Mouse (Mus musculus): ENCODE data around the gene Zfp142. TPM values are rescaled to one million over a fixed set of nuclear protein-coding genes. Genes with fewer than 3 reads are reported as not detected.
A peak's percentile ranks its signal among the peaks of the same experiment; 100 is the strongest.

Zfp142 gene
- total and polyA plus RNA-seq, 2 experiments from 2014 or later: 5.4 to 15.1 TPM

DNA sequence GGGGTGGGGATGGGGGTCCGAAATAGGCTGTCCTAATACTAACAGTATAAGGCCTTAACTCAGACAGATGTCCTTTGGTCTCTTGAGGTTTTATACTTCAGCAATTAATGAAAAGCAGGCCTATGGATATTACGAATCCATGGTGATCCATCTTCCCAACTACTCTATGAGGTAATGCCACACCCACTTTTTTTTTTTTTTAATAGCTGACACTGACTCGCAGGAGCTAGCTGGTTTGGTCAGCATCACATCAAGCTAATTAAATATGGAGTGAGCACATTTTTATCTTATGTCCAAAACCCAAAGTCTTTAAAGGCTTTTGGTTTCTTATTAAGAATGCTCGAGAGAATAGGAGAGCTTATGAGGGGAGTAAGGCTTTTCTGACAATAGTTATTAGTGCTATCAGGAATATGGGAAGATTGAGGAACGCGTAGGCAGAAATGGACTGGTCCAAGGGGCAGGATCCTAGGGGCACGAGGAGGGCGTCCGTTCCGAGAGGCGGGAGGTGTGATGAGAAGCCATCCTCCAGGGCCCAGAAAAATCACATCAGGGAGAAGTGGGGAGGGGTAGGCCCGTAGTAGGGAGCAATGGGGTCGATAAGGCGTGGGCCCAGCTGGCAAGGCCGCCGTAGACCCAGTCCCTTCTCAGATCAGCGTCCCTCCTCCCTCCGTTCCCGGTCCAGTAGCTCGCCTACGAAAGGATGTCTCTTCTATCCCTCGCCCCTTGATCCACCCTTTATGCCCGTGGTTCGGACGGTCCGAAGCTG is 12.6 kb upstream of the Zfp142 start:
- Histone ChIP-seq H3K4me3 (ENCODE audit: low read length) (peak overlapping the region; percentile 60), H3K4me1 (ENCODE audit: insufficient read depth, low read length) (peaks cover 15% of the 10 kb centered on the region), H3K27ac (peak overlapping the region; percentile 77), H3K4me2 (ENCODE audit: low read depth, low read length) (peak overlapping the region; percentile 93), H3K36me3 (ENCODE audit: insufficient read depth, low read length) (peaks cover 10% of the 10 kb centered on the region; the same call in 1 of the 2 replicates), H3K27me3 (ENCODE audit: insufficient read depth, low read length) (no peaks in the 10 kb centered on the region), H3K9ac (replicated peaks; ENCODE audit: low read length) (peak overlapping the region; percentile 70), H3K9me3 (ENCODE audit: low read length) (no peaks in the 10 kb centered on the region)
- TF ChIP-seq CTCF (IDR thresholded peaks at IDR 0.05; ENCODE audit: low read depth): no peak
- no peak for DNase-seq (ENCODE audit: low spot score)
- WGBS: 7% methylated on average over 26 of the region's 26 CpGs
- peak; percentile 80 for ATAC-seq

DNA sequence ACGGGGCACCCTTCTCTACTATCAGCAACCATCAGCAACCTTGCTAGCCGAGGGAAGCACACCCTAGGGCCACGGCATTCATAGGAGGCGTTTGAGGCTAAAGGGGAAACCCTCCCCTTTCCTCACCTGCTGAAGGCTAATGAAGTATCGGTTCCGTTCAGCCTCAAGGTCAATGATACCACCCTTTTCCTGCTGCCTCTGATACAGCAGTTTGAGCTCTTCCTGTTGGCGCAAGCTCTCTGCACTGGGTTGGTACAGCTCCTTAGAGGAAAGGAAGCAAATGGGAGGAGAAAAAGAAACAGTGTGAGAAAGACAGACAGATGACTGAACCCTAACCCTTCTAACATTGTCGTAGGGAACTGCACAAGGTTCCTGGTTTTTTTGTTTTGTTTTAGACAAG is 6.4 kb upstream of the Zfp142 start:
- no peak overlapping the region for H3K27ac ChIP-seq
- ATAC-seq: no peak
- no peak for TF ChIP-seq CTCF (IDR thresholded peaks at IDR 0.05; ENCODE audit: low read depth)
- H3K4me3 ChIP-seq (ENCODE audit: low read length): no peak overlapping the region
- no peaks in the 10 kb centered on the region for H3K4me1 ChIP-seq (ENCODE audit: insufficient read depth, low read length)
- no peaks in the 10 kb centered on the region for H3K9me3 ChIP-seq (ENCODE audit: low read length)
- H3K36me3 ChIP-seq (ENCODE audit: insufficient read depth, low read length): peaks cover 49% of the 10 kb centered on the region
- no peaks in the 10 kb centered on the region for H3K27me3 ChIP-seq (ENCODE audit: insufficient read depth, low read length)
- H3K9ac ChIP-seq (replicated peaks; ENCODE audit: low read length): no peak overlapping the region
- no peak for DNase-seq (ENCODE audit: low spot score)
- 88% methylated on average over 8 of the region's 8 CpGs for WGBS
- no peak overlapping the region for H3K4me2 ChIP-seq (ENCODE audit: low read depth, low read length)

DNA sequence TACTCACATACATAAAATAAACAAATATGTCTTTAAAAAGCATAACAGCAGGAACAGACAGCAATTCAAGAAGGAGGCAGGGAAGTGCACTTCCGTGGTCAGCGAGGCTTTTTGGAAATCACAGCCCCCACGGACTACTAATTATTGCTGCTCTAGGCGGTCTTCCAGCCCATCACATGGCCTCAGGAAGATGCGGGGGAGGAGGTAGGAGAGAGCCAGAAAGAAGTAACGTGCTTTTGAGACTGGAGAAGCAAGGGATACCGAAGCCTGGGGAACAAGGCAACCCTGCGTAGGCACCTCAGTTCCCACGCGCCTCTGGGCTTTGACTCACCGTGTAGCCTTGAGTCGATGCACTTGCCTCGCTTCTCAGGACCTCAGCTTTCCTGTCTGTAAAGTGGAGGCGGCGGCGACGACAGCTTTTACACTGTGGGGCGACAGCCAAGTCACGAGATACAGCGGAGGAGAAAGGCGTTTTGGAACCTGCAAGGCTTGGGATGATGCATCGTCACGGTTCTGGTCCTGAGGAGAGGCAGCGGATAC is 743 bp downstream of the Zfp142 start:
- no peak; the same call in 1 of the 2 replicates for ATAC-seq

DNA sequence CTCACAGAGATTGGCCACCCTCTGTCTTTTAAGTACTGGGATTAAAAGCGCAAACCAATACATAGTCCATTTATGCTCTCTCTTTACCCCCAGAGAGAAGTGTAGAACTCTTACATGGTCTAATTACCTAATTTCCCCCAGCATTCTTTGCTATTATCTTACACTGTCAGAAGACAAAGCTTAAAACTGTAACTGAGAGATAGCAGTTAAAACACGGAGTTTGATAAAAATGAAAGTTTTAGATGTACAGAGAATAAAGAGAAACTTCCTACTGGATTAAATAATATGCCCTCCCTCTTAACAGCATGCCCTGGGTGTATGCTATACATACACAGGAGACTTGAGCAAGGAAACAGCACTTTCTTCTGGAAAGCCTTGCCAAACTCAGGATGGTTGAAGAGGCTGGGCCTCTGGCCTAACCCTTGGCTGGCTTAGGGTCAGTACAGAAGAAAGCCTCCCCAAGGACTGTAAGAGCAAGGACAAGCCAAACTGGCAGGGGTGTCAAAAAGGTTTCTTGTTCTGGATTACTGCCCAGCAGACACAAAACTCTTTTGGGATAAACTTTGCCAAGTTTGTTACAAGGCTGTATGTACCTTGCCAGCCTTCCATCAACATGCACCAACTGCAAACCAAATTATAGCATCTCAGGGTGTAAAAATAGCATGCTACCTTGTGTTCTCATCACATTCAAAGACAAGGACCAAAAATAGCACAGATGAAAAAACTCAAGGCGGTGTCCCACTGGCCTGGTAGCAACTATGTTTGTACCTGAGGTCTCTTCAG is 3.2 kb downstream of the Zfp142 start:
- H3K36me3 ChIP-seq (ENCODE audit: insufficient read depth, low read length): peaks cover 6% of the 10 kb centered on the region; the same call in 1 of the 2 replicates

More for the DNA sequence above, 743 bp downstream of the Zfp142 start:
- DNase-seq (ENCODE audit: low spot score): peak; percentile 51
- under 1% methylated on average over 24 of the region's 24 CpGs for WGBS
- no peaks in the 10 kb centered on the region for H3K27me3 ChIP-seq (ENCODE audit: insufficient read depth, low read length)
- H3K4me2 ChIP-seq (ENCODE audit: low read depth, low read length): peak overlapping the region; percentile 96
- no peaks in the 10 kb centered on the region for H3K9me3 ChIP-seq (ENCODE audit: low read length)
- H3K4me1 ChIP-seq (ENCODE audit: insufficient read depth, low read length): peaks cover 10% of the 10 kb centered on the region; the same call in 1 of the 2 replicates
- H3K27ac ChIP-seq: peak overlapping the region; percentile 85
- H3K9ac ChIP-seq (replicated peaks; ENCODE audit: low read length): peak overlapping the region; percentile 74
- H3K36me3 ChIP-seq (ENCODE audit: insufficient read depth, low read length): peaks cover 17% of the 10 kb centered on the region
- TF ChIP-seq CTCF (IDR thresholded peaks at IDR 0.05; ENCODE audit: low read depth): no peak
- peak overlapping the region; percentile 84 for H3K4me3 ChIP-seq (ENCODE audit: low read length)

DNA sequence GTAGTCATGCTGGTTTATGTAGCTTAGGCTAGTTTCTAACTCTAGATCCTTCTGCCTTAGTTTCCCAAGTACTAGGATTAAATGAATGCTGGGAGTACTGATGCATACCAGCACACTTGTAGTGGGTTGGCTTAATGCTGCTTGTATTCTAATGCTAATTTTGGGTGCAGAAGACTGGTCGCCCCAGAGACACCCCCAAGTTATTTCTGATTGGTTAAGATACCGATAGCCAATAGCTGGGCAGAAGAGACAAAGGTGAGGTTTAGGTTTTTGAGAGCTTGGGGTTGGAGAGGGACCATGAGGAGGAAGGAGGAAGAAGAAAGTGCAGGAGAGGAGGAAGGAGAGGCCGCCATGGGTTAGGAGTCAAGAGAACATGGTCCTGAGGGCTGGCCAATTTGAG is 5.4 kb downstream of the Zfp142 start:
- Histone ChIP-seq H3K27ac (no peak overlapping the region), H3K4me2 (ENCODE audit: low read depth, low read length) (no peak overlapping the region), H3K9me3 (ENCODE audit: low read length) (no peaks in the 10 kb centered on the region), H3K4me3 (ENCODE audit: low read length) (no peak overlapping the region), H3K36me3 (ENCODE audit: insufficient read depth, low read length) (peaks cover 26% of the 10 kb centered on the region; the same call in 1 of the 2 replicates), H3K4me1 (ENCODE audit: insufficient read depth, low read length) (peaks cover 7% of the 10 kb centered on the region; the same call in 1 of the 2 replicates), H3K9ac (replicated peaks; ENCODE audit: low read length) (no peak overlapping the region), H3K27me3 (ENCODE audit: insufficient read depth, low read length) (no peaks in the 10 kb centered on the region)
- 77% methylated on average over 3 of the region's 3 CpGs for WGBS
- DNase-seq (ENCODE audit: low spot score) (no peak), ATAC-seq (no peak)
- no peak for TF ChIP-seq CTCF (IDR thresholded peaks at IDR 0.05; ENCODE audit: low read depth)

More for the DNA sequence above, 3.2 kb downstream of the Zfp142 start:
- WGBS: 95% methylated on average over 3 of the region's 3 CpGs
- Histone ChIP-seq H3K9ac (replicated peaks; ENCODE audit: low read length) (no peak overlapping the region), H3K27me3 (ENCODE audit: insufficient read depth, low read length) (no peaks in the 10 kb centered on the region), H3K9me3 (ENCODE audit: low read length) (no peaks in the 10 kb centered on the region), H3K27ac (no peak overlapping the region), H3K4me3 (ENCODE audit: low read length) (no peak overlapping the region), H3K4me1 (ENCODE audit: insufficient read depth, low read length) (peaks cover 10% of the 10 kb centered on the region; the same call in 1 of the 2 replicates), H3K4me2 (ENCODE audit: low read depth, low read length) (no peak overlapping the region)
- ATAC-seq (no peak), DNase-seq (ENCODE audit: low spot score) (no peak)
- no peak for TF ChIP-seq CTCF (IDR thresholded peaks at IDR 0.05; ENCODE audit: low read depth)

DNA sequence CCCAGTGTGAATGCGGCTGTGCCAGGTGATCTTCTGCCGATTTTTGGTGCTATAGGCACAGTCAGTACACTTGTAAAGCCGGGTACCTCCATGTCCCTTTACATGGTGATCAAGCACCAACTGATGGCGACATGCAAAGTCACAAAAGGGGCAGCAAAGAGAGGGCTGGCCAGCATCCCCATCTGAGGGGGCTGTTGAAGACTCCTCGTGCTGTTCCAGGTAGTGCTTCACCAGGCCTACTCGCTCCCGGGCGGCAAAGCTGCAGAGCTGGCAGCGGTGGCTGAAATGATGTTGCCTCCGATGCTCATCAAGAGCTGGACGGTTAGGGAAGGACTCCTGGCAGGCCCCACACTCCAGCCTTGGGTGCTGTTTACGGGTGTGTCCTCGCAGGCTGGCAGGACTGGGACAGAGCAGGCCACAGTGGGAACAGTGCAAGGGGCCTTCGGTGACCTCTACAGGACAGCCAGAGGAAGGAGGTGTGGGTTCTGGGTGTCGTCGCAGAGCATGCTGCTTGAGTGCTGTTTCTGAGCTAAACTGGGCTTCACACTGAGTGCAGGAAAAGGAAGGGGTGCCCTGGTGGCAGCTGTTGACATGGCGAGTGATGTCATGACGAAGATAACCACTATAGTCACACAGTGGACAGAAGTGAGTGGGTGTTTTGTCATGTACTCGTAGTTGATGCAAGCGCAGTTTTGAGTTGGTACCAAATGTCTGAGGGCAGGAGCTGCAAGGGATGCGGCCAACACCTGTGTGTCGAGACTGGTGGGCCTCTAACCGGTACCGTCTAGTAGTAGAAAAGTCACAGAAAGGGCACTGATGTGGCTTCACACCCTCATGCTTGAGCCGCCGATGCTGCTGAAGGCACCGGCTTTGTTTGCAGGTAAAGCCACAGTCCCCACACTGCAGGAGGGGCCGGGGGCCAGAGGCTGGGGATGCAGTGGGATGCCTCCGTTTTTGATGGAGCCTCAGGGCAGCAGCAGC is 18.0 kb downstream of the Zfp142 start:
- no peak for ATAC-seq
- no peak overlapping the region for H3K27ac ChIP-seq
- WGBS: 92% methylated on average over 29 of the region's 29 CpGs
- H3K4me2 ChIP-seq (ENCODE audit: low read depth, low read length): no peak overlapping the region
- DNase-seq (ENCODE audit: low spot score): no peak
- no peaks in the 10 kb centered on the region for H3K9me3 ChIP-seq (ENCODE audit: low read length)
- peak; percentile 31 for TF ChIP-seq CTCF (IDR thresholded peaks at IDR 0.05; ENCODE audit: low read depth)
- no peaks in the 10 kb centered on the region for H3K4me1 ChIP-seq (ENCODE audit: insufficient read depth, low read length)
- H3K4me3 ChIP-seq (ENCODE audit: low read length): no peak overlapping the region
- H3K27me3 ChIP-seq (ENCODE audit: insufficient read depth, low read length): no peaks in the 10 kb centered on the region
- no peak overlapping the region for H3K9ac ChIP-seq (replicated peaks; ENCODE audit: low read length)
- H3K36me3 ChIP-seq (ENCODE audit: insufficient read depth, low read length): peaks cover 89% of the 10 kb centered on the region
